In genomic region chr9:74966200-74966599, GRCm38 (mm10) we compare ENCODE assay signal across 20 mouse cellular contexts.
"Had no signal": no experiment of that assay in that cellular context is flagged by ENCODE, and none has a peak within 500 bp of the region (broad histone marks: within the 10 kb centered on the region; RNA-seq: fewer than 3 reads in every experiment).

No protein-coding gene starts in this region.

- H3K27ac ChIP-seq: midbrain, embryonic 10.5 days; midbrain, embryonic 12.5 days; neural tube, embryonic 13.5 days; neural tube, embryonic 15.5 days had no signal

- H3K36me3 ChIP-seq: midbrain, embryonic 10.5 days; midbrain, embryonic 12.5 days; neural tube, embryonic 13.5 days; neural tube, embryonic 15.5 days had no signal

- H3K9ac ChIP-seq: lung, embryonic 14.5 days; midbrain, embryonic 12.5 days; neural tube, embryonic 13.5 days; neural tube, embryonic 15.5 days had no signal

- H3K27me3 ChIP-seq: megakaryocyte, embryonic 14.5 days; midbrain, embryonic 12.5 days; neural tube, embryonic 13.5 days; neural tube, embryonic 15.5 days had no signal

- DNase-seq: lung, adult 18-20 months; lung, embryonic 14.5 days; lung, postnatal 10 days; lung, postnatal 4 days; midbrain, embryonic 14.5 days; retina, postnatal 1 day; right cerebral cortex, adult 18-20 months; right cerebral cortex, postnatal 25 days; right cerebral cortex, postnatal 4 days; spleen, adult 18-20 months; thymus, adult 18-20 months; thymus, postnatal 14 days; thymus, postnatal 36 days had no signal

- ATAC-seq: midbrain, embryonic 16.5 days had no signal

- H3K4me3 ChIP-seq: megakaryocyte, embryonic 14.5 days; midbrain, embryonic 10.5 days; midbrain, embryonic 12.5 days; myocyte; neural tube, embryonic 13.5 days; neural tube, embryonic 15.5 days had no signal
